ENCODE assay signal across 19 mouse cellular contexts in genomic region chr5:139125717-139126116, GRCm38 (mm10). TPM values are rescaled to one million over a fixed set of nuclear protein-coding genes. Genes with fewer than 3 reads are reported as not detected.
A peak's percentile ranks its signal among the peaks of the same experiment; 100 is the strongest.
DNase-seq lines count a peak whose midpoint lies in the region; TF ChIP-seq lines count a peak whose summit lies in the region.
"Had no signal": no experiment of that assay in that cellular context is flagged by ENCODE, and none has a peak within 500 bp of the region (broad histone marks: within the 10 kb centered on the region; RNA-seq: fewer than 3 reads in every experiment).

No protein-coding gene starts in this region.

- no peaks in the 10 kb centered on the region for H3K36me3 ChIP-seq in hindbrain, embryonic 10.5 days
- H3K36me3 ChIP-seq: embryonic facial prominence, embryonic 10.5 days; embryonic facial prominence, embryonic 12.5 days; G1E had no signal

- H3K9me3 ChIP-seq in hindbrain, embryonic 10.5 days: no peaks in the 10 kb centered on the region
- H3K9me3 ChIP-seq: embryonic facial prominence, embryonic 10.5 days; embryonic facial prominence, embryonic 12.5 days; forebrain, embryonic 15.5 days; G1E had no signal

- peak overlapping the region; percentile 60 for H3K27ac ChIP-seq in cerebellum, adult 2 months (ENCODE audit: insufficient read depth, low read length)
- no peak overlapping the region for H3K27ac ChIP-seq in hindbrain, embryonic 10.5 days
- H3K27ac ChIP-seq: embryonic facial prominence, embryonic 10.5 days; embryonic facial prominence, embryonic 12.5 days; forebrain, embryonic 13.5 days; forebrain, embryonic 15.5 days had no signal

- 41% methylated on average over 3 of the region's 3 CpGs for WGBS in cerebellum, adult 2 months
- WGBS in hindbrain, embryonic 10.5 days: 74% methylated on average over 3 of the region's 3 CpGs

- TF ChIP-seq POLR2A in cerebellum, adult 2 months (IDR thresholded peaks at IDR 0.05; ENCODE audit: borderline replicate concordance, insufficient read depth, low read length): no peak

- H3K4me1 ChIP-seq in cerebellum, adult 2 months (ENCODE audit: control insufficient read depth, insufficient read depth, low read length): peaks cover 35% of the 10 kb centered on the region
- peaks cover 13% of the 10 kb centered on the region for H3K4me1 ChIP-seq in hindbrain, embryonic 10.5 days (replicated peaks)

- no peak for TF ChIP-seq CTCF in cerebellum, adult 2 months (IDR thresholded peaks at IDR 0.05; ENCODE audit: borderline replicate concordance, insufficient read depth, low read depth, low read length)

- DNase-seq in cerebellum, adult 11-12 months: peak; percentile 64
- no peak for DNase-seq in cerebellum, postnatal 4 days (ENCODE audit: low spot score in 2 of 2)
- peak; percentile 57 to 74 for DNase-seq in cerebellum, adult 2 months
- no peak for DNase-seq in cerebellum, postnatal 14 days
- peak; percentile 71 for DNase-seq in cerebellum, adult 9-11 months
- DNase-seq in cerebellum, adult 11 months: no peak
- no peak for DNase-seq in hindbrain, embryonic 10.5 days (ENCODE audit: low spot score)
- DNase-seq: adrenal gland, adult 8-10 months; adrenal gland, postnatal 14 days; adrenal gland, postnatal 36 days; B cell, adult 2 months; forebrain, postnatal 0 days had no signal

- H3K4me3 ChIP-seq in cerebellum, adult 2 months (replicated peaks; ENCODE audit: insufficient read depth, low read depth, low read length): no peak overlapping the region
- no peak overlapping the region for H3K4me3 ChIP-seq in hindbrain, embryonic 10.5 days
- H3K4me3 ChIP-seq: embryonic facial prominence, embryonic 10.5 days; embryonic facial prominence, embryonic 12.5 days; forebrain, embryonic 13.5 days; forebrain, embryonic 15.5 days had no signal

- no peaks in the 10 kb centered on the region for H3K27me3 ChIP-seq in cerebellum, adult 2 months (ENCODE audit: control insufficient read depth, insufficient read depth, low read length)
- H3K27me3 ChIP-seq in hindbrain, embryonic 10.5 days (ENCODE audit: insufficient read depth, poor library complexity, severe bottlenecking): peaks cover 35% of the 10 kb centered on the region
- H3K27me3 ChIP-seq: CH12.LX; forebrain, embryonic 15.5 days; Patski had no signal

RNA-seq across cellular contexts. Expression of gene Prkar1b, which starts 24.1 kb away (rescaled TPM):
- polyA plus RNA-seq in cerebellum, adult 2 months (2012; rRNA removed): 507 and 509 TPM in 2 replicates
- 11.7 and 28.8 TPM in 2 replicates for polyA plus RNA-seq in hindbrain, embryonic 10.5 days (2016; fragmentation: Nextera tagmentation; extraction: Ambion mirVana)
- polyA plus RNA-seq: G1E had no signal

RNA-seq across cellular contexts. Expression of gene Dnaaf5, which starts 24.3 kb away (rescaled TPM):
- 7.0 and 7.9 TPM in 2 replicates for polyA plus RNA-seq in cerebellum, adult 2 months (2012; rRNA removed)
- 8.7 and 10.3 TPM in 2 replicates for polyA plus RNA-seq in hindbrain, embryonic 10.5 days (2016; fragmentation: Nextera tagmentation; extraction: Ambion mirVana)

Comparison
In these comparisons a context has a peak if more than half of its experiments do, and no peak if none do; other contexts are left out.
1. DNase-seq: peak in cerebellum, adult 11-12 months (single experiment), cerebellum, adult 2 months (2 of 2) and cerebellum, adult 9-11 months (single experiment); none in cerebellum, postnatal 4 days (0 of 2), cerebellum, postnatal 14 days (0 of 2), cerebellum, adult 11 months (single experiment) and hindbrain, embryonic 10.5 days (single experiment).
2. RNA of gene Prkar1b, which starts 24.1 kb away (polyA plus RNA-seq): 507 to 509 TPM in cerebellum, adult 2 months; 11.7 to 28.8 TPM in hindbrain, embryonic 10.5 days; every median in the first group is over 10 times any median in the second.